Mouse (Mus musculus) cerebellum, adult (tissue): ENCODE data around the gene Tsku.

ENCODE experiments used
- ATAC-seq: cut with Nextera tagmentation; 2 replicates; pipeline ENCODE4 v1.9.2; 2017; ENCODE audit warnings: mild to moderate bottlenecking, moderate library complexity, mixed read lengths; ENCODE audit not compliant: insufficient number of reproducible peaks, low FRiP score, low TSS enrichment

The Tsku gene

DNA sequence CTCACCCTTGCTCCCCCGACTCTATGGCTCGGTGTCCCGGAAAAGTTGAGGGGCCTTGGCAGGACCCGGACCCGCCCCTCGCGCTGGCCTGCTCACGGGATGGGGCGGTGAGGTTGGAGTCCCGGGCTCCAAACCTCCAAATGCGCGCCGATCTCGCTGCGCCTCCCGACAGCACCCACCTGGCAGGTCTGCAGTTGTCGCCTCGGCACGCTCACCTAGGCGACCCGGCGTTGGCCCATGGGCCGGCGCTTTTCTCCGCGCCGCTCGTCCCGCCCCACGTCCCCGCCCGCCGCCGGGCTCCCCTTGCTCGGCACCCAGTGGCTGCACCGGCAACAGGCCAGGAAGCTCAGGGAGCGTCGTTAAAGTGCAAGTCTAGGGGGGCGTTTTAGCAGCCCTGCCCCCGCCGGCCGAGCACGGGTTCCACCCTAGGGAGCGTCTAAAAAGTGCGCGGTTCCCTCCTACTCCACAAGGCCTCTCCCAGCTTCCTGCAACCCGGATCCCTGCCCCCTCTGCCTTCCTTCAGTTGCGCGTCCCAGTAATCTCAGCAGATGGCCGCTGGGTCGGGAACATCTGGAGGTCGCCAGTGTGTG, at the start of gene Tsku:
Gene Tsku (minus strand): TSS at position 266 of the 590 bp plus-strand sequence.
- peak; percentile 58 for ATAC-seq

DNA sequence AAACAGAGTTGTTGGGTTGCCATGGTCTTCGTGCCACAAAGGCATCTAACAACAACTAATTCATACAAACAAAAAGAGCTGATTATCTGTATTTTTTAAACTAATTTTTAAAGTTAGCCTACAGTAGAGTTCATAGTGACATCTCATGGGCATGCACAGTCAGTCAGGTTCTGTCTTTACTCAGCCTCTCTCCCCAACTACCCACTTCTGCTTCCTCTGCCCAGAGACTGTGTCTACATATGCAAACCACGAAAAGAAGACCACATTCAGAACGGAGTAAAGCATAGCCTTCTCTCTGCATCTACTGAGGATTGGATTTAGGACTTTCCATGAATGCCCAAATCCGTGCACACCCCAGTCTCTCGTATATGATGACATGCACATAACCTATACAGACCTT, 46.5 kb upstream of the Tsku start:
- ATAC-seq, result no peak

- peak; percentile 86 for ATAC-seq
Observed at GRCm38 (mm10) chr7:98403996-98404395, 42.9 kb upstream of the Tsku start.

DNA sequence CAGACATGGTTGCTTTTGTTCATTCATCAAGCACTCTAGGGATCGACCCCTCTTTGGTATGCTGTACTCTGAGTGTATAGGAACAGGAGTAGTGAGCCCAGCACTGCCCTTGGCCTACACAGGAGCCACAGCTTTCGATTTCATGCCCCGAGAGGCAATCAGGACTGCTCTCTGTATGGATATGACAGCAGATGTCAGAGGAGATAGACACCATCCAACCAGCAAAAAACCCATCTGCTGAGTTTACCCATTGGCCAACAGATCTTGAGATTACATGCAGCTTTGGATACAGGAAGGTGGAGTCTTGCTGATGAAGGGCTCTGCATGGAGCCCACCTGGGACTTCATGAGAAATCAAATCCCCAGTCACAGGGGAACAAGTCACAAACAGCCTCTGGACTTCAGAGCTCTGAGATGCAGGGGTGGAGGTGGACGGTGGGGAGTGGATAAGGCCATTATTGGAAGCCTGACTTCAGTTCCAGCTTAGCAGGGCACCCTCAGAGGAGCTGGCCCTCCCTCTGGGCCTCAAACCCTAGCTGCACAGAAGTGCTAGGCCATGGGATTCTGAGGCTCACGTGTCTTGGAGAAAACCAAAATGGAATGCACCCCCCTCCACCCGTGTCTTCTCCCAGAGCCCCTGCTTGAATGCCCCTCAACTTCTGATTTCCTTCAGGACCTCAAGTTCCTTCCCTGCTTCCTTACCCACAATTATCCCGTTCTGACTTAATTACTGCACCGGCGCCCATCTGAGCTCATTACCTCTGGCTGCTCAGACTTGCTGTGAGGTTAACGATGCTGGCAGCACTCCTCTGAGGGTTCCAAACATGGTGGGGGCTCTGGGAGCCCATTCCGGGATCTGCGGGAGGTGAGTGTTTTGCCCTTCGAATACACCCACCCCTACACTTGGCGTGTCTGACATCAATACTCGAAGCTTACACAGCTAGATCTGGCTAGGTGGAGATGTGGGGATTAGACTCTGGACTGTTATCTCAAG, 41.8 kb upstream of the Tsku start:
- ATAC-seq, result peak; percentile 90

DNA sequence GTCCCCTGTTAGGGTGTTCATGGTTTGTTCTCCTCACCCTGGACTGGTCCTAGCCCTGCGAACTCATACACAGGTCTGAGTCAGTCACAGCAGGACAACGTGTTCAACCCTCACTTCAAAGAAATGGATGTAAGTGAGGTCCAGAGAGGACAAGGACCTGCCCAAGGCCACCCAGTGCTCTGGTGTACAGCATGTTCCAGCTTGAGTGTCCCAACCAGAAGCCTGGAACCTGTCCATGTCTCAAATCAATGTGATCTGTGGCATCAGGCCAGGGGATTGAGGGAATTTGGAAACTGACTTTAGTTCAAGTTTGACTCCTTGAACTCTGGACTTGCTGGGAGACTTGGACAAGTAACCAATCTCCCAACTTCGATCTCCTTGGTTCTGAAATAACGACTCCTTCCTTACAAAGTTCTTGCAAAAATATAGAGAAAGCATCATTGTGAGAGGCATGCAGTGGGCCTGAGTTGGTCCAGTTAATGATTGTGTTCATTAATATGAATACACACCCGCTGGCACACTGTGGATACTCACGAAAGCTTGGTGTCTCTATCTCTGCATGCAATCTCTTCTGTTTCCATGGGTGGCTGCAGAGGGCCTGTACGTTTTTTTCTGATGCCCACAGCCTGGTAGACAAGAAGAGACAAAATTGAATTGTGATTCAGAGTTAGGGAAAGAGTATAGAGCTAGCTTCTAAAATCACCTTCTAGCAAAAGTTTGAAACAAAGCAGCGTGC, 31.5 kb upstream of the Tsku start:
- no peak for ATAC-seq

- ATAC-seq, result no peak
Observed at GRCm38 (mm10) chr7:98391351-98391936, 30.3 kb upstream of the Tsku start.

GRCm38 (mm10) chr7:98390486-98390885, 29.4 kb upstream of the Tsku start:
- ATAC-seq, result no peak

DNA sequence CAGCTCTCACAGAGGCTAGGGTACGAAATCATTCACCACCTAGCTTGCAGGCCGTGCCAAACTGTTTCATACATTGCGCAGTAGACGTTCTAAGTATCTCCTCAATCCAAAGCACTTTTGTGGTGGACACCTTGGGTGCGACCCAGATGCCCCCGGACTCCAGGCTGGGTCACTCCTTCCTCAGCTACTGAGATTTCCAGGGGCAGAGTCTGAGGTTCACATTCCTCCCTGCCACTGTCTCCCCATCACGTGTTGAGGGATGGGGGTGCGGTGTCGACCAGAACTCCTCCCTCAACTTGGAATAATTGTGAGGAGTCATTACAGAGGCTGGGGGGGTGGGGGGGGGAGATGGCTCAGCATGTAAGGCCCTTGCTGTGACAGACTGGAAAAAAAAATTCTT, 28.5 kb upstream of the Tsku start:
- ATAC-seq, result no peak

DNA sequence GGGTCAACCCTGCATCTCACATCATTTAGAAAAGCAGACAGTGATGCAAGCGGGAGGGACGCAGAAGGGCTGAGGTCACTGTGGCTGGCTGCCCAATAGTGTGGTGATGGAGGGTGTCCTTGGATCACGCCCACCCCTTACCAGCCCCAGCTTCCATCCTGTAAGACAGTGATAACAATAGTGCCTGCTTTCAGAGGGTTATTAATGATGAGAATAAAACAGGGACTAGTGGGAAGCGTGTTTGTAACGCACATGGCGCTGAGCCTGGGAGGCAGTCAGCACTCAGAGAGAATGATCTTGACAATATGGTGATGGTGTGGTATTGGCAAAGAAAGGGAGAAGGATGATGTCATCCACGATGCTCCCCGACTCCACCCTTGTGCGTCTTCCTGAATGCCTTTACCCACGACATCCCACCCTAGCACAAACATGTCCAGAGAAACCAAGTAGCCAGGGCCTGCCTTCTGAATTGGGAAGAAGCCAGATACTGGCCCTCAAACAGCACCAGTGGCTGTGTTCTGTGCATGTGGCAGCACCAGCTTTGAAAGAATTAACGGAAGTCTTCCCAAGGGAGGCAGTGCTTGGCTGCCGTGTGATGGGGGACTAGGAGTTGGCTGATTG, 27.9 kb upstream of the Tsku start:
- ATAC-seq, result no peak

DNA sequence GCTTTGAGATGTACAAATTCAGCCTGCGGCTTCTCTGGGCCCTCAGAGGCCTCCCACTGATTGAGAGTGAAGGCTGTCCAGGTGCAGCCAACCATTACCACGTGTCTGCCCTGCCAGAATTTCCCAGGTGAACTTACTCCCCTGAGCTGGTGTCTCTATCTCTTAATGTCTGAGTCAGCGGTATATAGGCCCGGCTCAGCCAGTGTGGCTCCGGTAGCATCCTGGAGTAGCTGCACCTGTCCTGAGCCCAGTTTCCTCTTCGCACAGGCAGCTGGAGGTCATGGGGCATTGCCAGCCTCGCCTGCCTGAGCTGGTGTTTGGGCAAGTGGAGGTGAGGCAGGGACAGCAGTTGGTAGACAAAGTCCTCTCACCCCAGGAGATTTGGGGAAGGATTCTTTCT, 26.1 kb upstream of the Tsku start:
- no peak for ATAC-seq

DNA sequence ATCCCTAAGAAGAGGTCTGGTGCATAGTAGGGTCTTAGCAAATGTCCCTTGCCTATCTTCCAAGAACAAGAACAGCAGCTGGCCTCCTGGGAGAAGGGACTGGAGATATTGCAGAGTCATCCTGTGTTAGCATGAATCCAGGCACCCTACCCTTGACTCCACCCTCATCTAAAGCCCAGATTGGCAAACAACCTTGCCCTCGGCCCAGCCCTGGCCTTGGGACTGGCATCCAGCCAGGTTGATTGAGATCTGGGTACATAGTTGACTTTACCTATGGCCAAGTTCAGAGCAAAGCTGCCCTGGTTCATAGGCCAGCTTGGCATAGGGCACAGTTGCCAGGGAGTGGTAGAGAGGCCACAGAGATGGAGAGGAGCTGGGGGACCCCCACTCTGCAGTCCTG, 24.0 kb upstream of the Tsku start:
- no peak for ATAC-seq

GRCm38 (mm10) chr7:98383337-98383736, 22.2 kb upstream of the Tsku start:
- no peak for ATAC-seq

- no peak for ATAC-seq
Observed at GRCm38 (mm10) chr7:98382784-98383183, 21.7 kb upstream of the Tsku start.

- ATAC-seq, result no peak
Observed at GRCm38 (mm10) chr7:98380224-98380925, 19.2 kb upstream of the Tsku start.

DNA sequence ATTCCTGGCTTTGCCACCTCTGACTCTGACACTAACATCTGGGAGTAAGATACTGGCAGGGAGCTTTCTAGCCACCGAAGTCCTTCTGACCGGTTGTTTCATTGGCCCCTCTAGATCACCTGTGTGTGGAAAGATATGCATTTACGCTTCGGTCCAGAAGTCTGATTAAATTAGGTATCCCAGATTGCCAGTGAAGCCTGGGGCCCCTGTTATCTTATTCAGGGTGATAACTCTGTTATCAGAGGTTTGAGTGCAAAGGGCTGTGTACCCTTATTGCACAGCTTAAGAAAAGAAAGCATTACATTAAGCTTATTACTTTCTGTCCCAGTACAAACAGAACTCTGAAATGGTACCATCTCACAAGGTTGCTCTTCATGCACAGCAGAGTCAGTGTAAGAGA, 18.1 kb upstream of the Tsku start:
- no peak for ATAC-seq

DNA sequence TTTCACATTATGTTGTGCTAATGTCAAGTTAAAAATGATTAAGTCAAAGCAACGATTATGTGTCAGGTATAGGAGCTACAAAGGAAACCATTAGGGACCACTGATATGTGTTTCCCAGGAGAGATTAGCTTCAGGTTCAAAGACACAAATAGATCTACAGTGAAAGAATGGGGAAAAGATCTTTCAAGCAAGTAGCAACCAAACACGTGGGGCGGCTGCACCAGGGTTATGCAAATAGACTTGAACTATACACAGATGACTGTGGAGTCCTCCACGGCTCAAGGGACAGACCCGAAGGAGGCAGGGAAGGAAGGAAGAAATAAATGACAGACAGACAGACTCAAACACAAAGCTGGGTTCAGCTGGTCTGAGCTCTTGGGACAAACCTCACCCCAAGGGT, 16.1 kb upstream of the Tsku start:
- no peak for ATAC-seq

DNA sequence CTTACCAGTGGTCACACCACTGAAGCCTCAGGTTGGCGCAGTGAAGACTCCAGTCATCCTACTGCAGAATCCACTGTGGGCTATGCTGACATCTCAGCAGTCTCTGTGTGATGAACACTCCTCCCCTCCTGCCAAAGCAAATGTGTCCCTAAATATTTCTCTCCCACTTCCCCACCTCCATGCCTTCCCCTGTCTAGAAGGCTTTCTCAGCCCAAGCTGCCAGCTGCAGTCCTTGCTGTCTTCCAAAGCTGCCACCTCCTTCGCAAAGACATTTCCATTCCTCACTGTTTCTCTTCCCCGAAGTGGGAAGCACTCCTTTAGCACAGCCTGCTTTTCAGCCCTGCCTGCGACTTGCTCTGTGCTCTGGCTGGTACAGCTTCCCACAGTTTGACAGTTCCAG, 10.0 kb upstream of the Tsku start:
- ATAC-seq, result no peak

GRCm38 (mm10) chr7:98369762-98370369, 8.7 kb upstream of the Tsku start:
- ATAC-seq, result no peak

DNA sequence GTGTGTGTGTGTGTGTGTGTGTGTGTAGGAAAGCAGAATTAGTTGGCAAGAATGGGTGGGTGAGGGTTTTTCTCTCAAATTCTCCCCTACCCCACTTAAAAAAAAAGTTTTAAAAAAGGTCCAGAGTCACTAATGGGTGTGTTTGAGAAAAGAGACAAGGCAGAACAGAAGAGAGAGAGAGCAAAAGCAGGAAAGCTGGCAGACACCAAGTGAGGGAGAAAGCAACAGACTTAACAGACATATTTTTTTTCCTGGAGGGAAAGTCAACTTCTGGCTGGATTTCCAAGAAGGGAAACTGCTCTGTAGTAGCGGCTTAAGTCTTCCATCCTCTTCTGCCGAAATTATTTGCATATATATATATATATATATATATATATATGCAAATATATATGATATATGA, 534 bp upstream of the Tsku start:
- no peak for ATAC-seq
